Mouse (Mus musculus): ENCODE data around the gene Meiob. TPM values are rescaled to one million over a fixed set of nuclear protein-coding genes. Genes with fewer than 3 reads are reported as not detected.

Gene Meiob
- not detected for total RNA-seq (2021)
- long read RNA-seq, experiment 1 = 0 reads
- long read RNA-seq, experiment 2 = 0 reads

GRCm38 (mm10) chr17:24803952-24804951 lies at the start of gene Meiob:
Gene Meiob, plus strand, starts transcription at chr17:24804289.
- no peak within 1 kb of the TSS for H3K27ac ChIP-seq
- no peak for TF ChIP-seq CTCF (conservative IDR thresholded peaks at IDR 0.05)
- DNase-seq (ENCODE audit: low spot score in 2 of 2) = no peak
- peak within 1 kb of the TSS; percentile 63 for H3K4me3 ChIP-seq

DNA sequence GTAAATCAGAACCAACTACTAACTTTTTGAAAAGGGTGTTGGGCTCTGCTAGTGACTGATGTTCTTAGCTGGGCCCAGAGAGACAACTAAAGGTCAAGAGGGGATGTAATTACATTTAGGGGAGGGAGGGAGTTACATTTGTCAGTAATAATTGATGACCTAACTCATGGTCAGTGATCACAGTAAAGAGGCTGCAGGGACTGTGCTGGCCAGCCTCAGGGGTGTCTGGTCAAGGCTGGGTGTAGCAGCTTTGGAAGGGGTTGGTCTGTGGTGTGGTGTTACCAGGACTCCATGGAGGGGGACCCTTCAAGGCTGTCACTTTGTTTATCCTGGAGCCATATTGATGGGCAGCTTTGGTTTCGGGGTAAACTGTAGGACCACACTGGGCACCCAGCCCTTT lies 46.7 kb upstream of the Meiob start:
- DNase-seq (ENCODE audit: low spot score in 2 of 2) = no peak
- Histone ChIP-seq H3K4me3 (no peak overlapping the region), H3K27ac (no peak overlapping the region)
- TF ChIP-seq CTCF (conservative IDR thresholded peaks at IDR 0.05) = no peak

- DNase-seq (ENCODE audit: low spot score in 2 of 2) = no peak
- TF ChIP-seq CTCF (conservative IDR thresholded peaks at IDR 0.05) = no peak
- no peak overlapping the region for H3K27ac ChIP-seq
- H3K4me3 ChIP-seq = no peak overlapping the region
Measured at GRCm38 (mm10) chr17:24761121-24761520, 43.0 kb upstream of the Meiob start.

DNA sequence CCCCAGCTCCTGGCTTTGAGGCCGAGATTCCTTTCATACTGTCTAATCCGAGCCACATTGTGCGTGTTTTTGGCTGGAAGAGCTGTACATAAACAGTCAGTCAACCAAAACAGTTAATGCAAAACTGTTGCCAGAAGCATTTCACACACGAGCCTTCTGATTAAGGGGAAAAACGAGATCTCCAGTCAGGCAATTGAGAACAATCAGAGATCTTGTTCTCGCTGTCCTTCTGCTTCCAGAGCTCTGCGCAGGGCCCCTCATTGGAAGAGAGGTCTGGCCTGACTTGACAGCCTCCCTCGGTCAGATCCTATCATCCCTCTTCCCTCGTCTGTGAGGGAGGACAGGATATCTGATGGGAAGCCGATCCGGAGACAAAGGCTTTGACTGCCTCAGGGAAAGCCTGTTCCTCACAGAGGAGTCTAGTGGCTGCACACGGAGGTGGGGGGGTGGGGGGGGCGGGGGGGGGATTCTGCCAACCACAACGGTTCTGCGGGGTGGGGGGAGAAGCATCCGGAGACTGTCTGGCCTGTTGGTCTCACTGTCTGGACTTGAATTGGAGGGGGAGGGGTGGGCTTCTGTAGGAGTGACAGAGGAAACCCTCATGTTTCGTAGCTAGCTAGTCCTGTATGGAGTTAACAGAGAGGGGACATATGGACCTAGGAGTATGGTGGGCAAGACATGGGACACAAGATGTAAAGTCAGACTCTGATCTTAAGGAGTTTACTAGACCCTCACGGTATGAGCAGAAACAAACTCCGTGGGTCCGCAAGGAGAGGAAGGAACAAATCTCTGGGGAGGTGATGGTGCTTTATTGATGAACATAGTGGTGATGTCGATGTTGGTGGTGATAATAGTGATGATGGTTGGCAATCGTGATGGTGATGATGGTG lies 38.8 kb upstream of the Meiob start:
- Histone ChIP-seq H3K4me3 (no peak overlapping the region), H3K27ac (no peak overlapping the region)
- no peak for DNase-seq (ENCODE audit: low spot score in 2 of 2)
- no peak for TF ChIP-seq CTCF (conservative IDR thresholded peaks at IDR 0.05)

GRCm38 (mm10) chr17:24766266-24766875 lies 37.7 kb upstream of the Meiob start:
- no peak for TF ChIP-seq CTCF (conservative IDR thresholded peaks at IDR 0.05)
- no peak overlapping the region for H3K4me3 ChIP-seq
- no peak overlapping the region for H3K27ac ChIP-seq
- DNase-seq (ENCODE audit: low spot score in 2 of 2) = no peak

- no peak for TF ChIP-seq CTCF (conservative IDR thresholded peaks at IDR 0.05)
- no peak overlapping the region for H3K4me3 ChIP-seq
Measured at GRCm38 (mm10) chr17:24769146-24769545, 34.9 kb upstream of the Meiob start.

GRCm38 (mm10) chr17:24773241-24773640 lies 30.8 kb upstream of the Meiob start:
- no peak for DNase-seq (ENCODE audit: low spot score in 2 of 2)
- TF ChIP-seq CTCF (conservative IDR thresholded peaks at IDR 0.05) = peak; percentile 29; the same call in 1 of the 2 replicates
- H3K4me3 ChIP-seq = no peak overlapping the region
- no peak overlapping the region for H3K27ac ChIP-seq

More at GRCm38 (mm10) chr17:24769146-24769545, 34.9 kb upstream of the Meiob start:
- H3K27ac ChIP-seq = no peak overlapping the region
- DNase-seq (ENCODE audit: low spot score in 2 of 2) = no peak

- TF ChIP-seq CTCF (conservative IDR thresholded peaks at IDR 0.05) = no peak
- H3K27ac ChIP-seq = no peak overlapping the region
- no peak overlapping the region for H3K4me3 ChIP-seq
- no peak for DNase-seq (ENCODE audit: low spot score in 2 of 2)
Measured at GRCm38 (mm10) chr17:24775173-24775572, 28.9 kb upstream of the Meiob start.

- DNase-seq (ENCODE audit: low spot score in 2 of 2) = no peak
Measured at GRCm38 (mm10) chr17:24777073-24777472, 27.0 kb upstream of the Meiob start.

DNA sequence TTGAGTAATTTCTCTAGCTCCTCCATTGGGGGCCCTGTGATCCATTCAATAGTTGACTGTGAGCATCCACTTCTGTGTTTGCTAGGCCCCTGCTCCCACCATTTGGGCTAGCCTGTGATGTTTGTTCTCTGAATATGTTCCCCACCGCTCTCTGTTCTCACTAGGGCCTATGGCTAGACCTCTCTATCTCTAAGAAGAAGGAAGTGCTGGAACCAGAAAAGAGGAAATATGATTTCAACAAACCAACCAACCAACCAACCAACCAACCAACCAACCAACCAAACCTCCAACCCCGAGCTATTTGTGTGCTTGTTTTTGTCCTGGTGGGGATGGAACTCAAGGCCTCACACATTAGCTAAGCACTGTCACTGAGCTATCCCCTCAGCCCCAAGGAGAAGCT lies 23.3 kb upstream of the Meiob start:
- DNase-seq (ENCODE audit: low spot score in 2 of 2) = no peak
- TF ChIP-seq CTCF (conservative IDR thresholded peaks at IDR 0.05) = no peak
- Histone ChIP-seq H3K4me3 (no peak overlapping the region), H3K27ac (no peak overlapping the region)

More at GRCm38 (mm10) chr17:24777073-24777472, 27.0 kb upstream of the Meiob start:
- Histone ChIP-seq H3K27ac (no peak overlapping the region), H3K4me3 (no peak overlapping the region)
- no peak for TF ChIP-seq CTCF (conservative IDR thresholded peaks at IDR 0.05)

DNA sequence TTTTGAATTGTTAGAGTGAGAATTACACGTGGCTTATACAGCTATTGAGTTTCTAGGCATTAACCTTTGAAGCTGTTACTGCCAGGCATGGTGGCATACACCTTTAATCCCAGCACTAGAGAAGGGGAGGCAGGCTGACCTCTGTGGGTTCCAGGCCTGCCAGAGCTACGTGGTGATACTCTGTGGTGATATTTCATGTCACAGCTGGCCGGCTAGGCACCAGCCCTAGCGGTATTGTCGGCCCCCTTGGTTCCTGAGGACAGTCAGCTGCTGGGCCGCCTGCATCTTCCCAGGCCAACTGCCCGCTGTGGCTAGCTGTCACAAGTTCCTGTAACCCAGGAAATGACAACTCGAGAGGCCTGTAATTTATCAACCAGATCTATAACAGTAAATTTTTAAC lies 11.9 kb upstream of the Meiob start:
- TF ChIP-seq CTCF (conservative IDR thresholded peaks at IDR 0.05) = no peak
- no peak overlapping the region for H3K27ac ChIP-seq
- no peak for DNase-seq (ENCODE audit: low spot score in 2 of 2)
- no peak overlapping the region for H3K4me3 ChIP-seq

- no peak overlapping the region for H3K27ac ChIP-seq
- no peak for DNase-seq (ENCODE audit: low spot score in 2 of 2)
- no peak for TF ChIP-seq CTCF (conservative IDR thresholded peaks at IDR 0.05)
- no peak overlapping the region for H3K4me3 ChIP-seq
Measured at GRCm38 (mm10) chr17:24794791-24795190, 9.3 kb upstream of the Meiob start.

Measured in layer of hippocampus, adult 2 months (tissue).